Mouse (Mus musculus): ENCODE data around the gene Sptb.

DNA sequence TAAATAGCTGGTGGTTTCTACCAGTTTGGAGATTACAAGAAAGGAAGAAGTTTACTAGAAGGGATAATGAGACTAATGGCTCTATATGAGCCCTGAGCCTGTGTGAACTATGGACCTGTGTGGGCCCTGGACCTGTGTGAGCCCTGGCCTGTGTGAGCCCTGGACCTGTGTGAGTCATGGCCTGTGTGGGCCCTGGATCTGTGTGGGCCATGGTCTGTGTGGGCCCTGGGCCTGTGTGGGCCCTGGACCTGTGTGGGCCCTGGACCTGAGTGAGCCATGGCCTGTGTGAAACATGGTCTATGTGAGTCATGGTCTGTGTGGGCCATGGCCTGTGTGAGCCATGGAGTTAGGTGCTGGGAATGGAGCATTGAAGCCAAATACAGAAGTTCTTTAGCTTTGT lies 28.4 kb downstream of the Sptb start:
- TF ChIP-seq FLI1 (IDR thresholded peaks at IDR 0.05; ENCODE audit: low read length) (no peak), GATA1 (IDR thresholded peaks at IDR 0.05; ENCODE audit: borderline replicate concordance, low read length) (no peak)
